Mouse (Mus musculus): Measurements from ENCODE around the gene Gm5269.

The Gm5269 gene

DNA sequence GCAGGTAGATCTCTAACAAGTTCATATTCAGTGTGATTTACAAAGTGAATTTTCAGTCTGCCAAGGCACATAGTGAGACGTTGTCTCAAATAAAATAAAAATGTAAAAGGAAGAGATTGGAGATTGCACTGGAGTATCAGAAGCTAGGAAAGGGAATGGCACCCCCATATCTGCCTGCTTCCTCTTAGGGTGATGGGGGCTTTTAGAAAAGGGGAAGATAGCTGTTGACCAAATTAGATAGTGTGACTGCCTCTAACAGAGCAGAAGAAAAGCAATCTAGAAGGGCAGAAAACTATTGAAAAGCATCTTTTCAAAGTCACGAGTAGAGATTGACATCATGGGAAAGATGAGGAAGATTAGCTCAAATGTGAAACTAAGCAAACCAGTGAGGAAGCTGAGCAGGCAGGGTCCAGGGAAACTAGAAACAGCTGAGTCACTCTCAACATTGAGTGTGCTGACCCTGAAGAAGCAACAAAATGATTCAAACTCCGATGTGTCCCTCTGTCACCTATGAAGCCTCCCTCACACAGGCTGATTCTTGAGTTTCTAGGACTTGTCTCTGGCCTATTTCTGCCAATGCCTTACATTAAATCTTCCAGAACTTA lies 8.7 kb downstream of the Gm5269 start:
- DNase-seq (ENCODE audit: low spot score in 2 of 2): no peak

DNA sequence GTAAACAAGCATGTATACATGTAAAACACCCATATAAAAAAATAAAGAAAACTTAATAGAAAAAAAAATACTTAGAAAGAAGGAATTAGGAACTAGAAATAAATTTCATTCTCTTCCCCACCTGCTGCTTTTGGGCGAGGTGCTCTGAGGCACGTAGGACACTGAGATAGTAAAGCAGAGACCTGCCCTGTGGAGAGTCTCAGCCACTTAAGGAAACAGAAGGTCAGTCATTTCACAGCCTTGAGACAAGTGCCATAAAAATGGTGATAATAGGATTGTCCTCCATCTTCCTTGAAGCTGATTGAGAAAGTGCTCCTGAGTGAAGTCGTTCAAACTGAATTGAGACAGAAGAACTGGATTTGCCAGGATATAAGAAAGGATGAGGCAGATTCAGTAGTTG lies 12.6 kb downstream of the Gm5269 start:
- DNase-seq (ENCODE audit: low spot score in 2 of 2): no peak

DNA sequence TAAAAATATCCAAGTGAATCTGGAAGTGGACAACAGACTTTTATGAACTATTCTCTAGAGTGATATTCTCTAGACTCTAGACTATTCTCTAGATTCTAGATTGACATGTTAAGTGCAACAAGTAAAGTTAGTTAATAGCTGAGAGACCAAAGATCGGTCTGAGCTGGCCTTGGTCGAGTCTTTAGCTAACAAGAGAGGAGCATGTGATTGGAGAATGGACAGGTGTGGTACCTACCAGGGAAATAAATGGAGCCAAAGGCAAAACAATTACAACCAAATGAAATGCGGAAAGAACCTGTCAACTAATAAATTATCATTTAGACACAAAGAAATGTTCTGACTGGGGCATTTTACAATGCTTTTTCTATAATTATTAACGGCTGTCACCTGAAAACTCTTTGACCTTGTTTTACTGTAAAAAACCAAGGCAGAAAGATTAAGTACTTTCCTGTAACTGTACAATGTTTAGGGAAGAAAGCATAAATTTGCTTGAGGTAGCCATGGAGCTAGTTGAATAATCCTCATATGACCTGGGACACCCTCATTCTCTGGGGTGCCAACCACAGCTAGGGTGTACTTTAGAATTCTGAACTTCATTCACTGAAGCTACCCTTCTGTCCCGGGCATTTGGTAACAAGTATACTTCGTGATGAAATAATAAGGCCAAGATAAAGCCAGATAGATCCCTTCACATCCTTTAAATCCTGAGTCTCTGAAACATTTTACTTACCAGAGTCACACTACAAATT lies 13.4 kb downstream of the Gm5269 start:
- no peak for DNase-seq (ENCODE audit: low spot score in 2 of 2)

DNA sequence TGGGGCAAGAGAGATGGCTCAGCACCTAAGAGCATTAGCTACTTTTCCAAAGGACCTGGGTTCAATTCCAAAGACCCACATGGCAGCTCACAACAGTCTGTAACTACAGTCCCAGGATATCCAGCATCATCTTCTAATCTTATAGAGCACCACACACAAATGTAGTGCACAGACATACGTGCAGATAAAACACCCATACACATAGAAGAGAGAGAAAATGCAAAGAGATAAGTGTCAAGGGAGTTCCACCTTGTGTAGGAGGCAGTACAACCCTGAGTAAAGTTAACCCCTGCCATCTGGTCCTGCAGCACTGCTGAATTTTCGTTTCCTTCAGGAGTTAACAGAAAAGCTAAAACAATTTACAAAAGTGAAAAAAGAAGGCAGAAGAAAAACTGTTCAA lies 14.4 kb downstream of the Gm5269 start:
- DNase-seq (ENCODE audit: low spot score in 2 of 2): no peak

DNA sequence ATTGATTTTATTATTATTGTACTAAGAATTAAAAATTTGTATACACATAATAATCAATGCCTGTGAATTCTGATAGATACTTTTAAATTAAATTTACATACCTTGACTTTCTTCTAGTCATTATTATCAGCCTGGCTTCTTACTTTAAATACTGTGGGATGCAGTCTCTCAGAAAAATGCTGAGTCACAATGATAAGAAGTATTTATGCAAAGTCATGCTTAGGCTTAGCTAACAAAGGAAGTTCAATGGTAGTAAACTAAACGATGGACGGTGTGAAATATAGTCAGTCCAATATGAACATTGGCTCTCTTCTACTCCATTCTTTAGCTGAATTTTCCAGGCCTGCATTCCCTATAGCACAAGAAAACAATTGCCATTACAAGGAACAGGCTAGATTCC lies 16.8 kb downstream of the Gm5269 start:
- no peak for DNase-seq (ENCODE audit: low spot score in 2 of 2)

DNA sequence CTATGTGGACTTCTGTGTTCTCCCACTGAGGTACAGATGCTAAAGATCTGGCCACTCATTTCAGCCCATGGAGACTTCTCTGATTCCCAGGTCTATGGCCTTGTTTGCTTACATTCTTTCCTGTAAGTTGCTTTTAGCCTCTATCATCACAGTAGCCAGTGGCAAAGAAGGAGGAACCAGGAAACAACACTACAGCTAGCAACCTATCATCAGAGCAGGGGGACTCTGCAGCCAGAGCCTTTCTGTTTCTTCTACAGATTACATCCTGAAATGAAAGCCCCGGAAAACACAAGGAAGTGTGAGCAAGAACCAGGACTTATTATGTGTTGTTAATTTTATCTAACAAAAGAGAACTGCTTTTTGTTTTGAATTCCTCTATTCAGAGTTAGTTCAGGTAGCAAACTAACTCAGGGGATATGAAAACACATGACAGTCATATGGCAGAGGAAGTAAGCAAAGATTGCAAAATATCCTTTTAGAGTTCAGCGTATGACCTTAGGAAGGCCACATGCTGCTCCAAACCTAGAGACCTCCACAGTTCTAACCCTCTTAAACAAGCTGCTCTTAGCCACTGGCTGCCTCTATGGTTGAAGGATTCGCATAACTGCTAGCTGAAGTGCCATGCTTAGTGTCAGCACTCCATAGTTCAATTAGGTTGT lies 21.5 kb downstream of the Gm5269 start:
- DNase-seq (ENCODE audit: low spot score in 2 of 2): no peak

DNA sequence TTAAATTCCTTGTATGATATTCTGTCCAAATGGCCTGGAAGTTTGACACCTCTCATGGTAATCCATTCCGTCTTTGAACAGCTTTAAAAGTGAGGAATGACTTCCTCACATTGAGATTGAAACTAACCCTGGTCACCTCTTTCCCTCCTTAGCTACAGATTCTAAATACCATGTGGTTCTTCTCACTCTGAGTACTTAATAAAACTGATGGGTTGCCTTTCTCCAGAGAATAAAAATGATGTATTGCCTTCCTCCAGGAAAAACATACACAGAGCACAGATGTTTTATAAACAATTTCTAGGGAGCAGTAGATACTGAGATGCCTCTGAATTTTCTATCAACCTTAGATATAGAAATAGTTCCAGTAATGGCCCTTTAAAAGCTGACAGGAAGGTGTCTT lies 22.0 kb downstream of the Gm5269 start:
- no peak for DNase-seq (ENCODE audit: low spot score in 2 of 2)

DNA sequence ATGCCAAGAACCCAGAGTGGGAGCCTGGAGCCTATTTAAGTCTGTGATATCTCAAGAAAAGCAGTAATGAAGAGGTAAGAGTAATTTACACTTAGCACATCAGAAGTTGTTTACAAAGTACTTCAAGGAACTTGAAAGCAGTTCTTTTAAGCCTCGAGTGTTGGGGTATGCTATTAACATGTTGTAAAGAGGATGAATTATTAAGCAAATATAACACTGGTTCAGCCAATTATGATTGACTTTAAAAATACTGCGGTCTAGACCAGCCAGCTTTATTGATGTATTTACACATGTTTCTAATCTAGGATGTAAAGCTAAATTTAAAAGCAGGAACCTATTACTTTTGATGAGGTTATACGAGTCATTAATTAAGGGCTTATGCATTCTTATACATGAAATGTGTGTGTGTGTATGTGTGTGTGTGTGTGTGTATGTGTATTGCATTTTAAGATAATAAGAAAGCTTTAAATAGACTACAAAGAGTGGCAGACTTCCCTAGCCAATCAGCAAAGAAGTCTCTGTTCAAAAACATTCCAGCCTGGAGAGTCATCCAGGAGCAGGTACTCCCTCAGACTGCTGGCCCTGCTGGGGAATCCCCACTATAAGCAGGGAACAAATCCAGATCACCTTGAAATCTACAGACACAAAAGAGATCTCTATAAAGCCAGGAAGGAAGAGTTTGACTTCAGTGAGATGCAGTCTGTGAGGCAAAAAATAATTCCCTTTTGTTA lies 23.6 kb downstream of the Gm5269 start:
- no peak for DNase-seq (ENCODE audit: low spot score in 2 of 2)

DNA sequence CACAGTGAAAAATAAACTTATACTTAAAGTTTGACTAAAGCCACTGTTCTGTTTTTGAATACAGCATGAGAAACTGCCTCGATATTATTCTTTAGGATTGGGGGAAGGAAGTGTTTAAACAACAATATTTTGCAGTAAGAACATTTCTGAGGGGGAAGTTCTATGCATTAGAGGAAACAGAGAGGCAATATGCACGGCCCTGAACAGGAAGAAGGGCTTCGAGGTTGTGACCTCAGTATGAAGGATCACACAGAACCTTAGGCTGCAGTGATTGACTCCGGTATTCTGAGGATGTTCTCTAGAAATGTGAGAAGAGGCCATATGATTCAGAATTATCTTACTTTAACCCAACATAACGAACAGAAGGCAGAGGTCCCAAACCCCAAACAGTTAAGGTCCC lies 24.3 kb downstream of the Gm5269 start:
- DNase-seq (ENCODE audit: low spot score in 2 of 2): no peak

DNA sequence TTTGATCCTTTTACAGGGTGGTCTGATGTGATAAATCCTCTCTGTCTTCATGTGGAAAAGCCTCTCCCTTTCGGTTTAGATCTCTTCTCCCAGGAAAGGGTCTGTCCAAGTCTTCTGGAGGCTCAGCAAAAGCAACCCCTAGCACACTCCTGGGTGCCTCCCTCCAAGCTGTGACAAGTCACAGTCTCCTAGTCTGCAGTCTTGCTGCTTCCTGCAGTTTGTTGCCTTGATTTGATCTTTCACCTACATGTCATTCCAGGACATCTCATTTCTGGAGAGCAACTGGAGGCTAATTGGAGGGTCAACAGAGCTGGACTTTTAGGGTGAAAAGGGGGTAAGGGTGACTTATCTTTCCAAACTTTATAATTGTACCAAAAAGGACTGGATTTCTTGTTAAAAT lies 24.8 kb downstream of the Gm5269 start:
- no peak for DNase-seq (ENCODE audit: low spot score in 2 of 2)

DNA sequence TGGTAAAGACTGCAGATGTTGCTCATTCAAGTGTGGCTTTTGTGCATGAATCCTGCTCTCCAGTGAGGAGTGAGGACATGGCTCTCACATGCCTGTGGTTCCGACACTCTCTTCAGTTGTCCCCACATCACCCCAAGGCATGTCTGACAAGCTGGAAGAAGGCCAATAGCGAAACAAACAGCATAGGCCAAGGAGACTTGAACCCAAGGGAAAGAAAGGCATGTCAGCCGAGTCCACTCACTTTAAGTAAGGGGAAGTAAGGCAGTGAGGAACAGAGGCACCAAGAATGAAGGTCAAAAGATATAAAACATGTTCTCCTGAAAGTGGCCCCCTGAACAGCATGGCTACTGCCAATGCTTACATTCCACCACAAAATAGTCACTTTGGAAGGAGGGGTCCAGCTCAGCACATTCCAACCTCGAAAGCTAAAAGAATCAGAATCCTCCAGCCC lies 25.5 kb downstream of the Gm5269 start:
- DNase-seq (ENCODE audit: low spot score in 2 of 2): no peak

DNA sequence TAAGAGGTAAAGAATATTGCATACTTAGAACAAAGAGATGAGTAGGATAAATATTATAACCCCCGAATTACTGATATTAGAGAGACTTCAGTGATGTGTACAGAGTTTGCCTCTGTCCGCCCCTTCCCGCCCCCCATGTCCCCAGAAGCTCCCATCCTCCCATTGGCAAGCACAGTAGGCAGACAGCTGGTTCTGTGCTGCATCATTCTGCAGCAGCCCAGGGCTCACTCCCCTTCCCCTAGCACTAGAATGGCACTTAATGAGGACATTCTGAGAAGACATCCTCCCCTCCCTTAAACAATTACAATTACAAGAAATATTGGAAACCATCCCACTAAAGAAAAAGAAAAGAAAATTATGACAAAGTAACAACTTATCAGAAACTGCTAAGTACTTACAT lies 26.4 kb downstream of the Gm5269 start:
- DNase-seq (ENCODE audit: low spot score in 2 of 2): no peak

DNA sequence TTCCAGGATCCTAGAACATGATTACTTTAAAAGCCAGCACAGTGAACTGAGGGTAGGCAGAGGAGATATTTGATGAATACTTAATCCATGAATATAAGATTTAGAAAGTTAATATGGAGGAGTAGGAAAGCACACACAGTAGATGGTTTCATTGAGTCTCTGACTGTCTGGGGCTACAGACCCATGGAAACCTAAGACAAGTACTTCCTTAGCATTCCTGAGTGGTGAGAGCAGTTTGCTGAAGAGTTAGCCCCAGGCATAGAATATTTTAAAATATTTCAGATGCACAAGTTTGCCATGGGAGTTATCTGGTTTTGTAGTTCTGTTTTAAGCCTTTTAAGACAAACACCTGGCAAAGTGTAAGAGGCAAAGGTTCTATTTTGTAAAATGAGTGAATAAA lies 28.9 kb downstream of the Gm5269 start:
- DNase-seq (ENCODE audit: low spot score in 2 of 2): no peak

DNA sequence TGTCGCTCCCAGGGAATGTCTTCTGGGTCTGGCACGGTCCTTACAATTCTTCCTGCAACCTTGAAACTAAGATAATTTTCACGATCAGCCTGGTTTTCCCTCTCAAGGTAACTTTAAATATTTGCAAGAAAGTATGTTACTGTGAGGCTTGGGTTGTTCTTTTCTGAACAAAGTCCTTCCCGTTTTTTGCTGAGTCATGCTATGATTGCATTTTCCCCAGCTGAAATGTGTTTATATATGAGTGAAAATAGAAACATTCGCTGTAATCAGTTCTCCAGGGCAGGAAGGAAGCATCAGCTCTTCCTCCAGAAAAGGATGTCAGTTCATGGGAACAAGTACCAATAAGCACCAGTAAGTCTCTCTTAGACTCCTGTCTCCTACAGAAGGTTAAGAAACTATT lies 29.7 kb downstream of the Gm5269 start:
- no peak for DNase-seq (ENCODE audit: low spot score in 2 of 2)

DNA sequence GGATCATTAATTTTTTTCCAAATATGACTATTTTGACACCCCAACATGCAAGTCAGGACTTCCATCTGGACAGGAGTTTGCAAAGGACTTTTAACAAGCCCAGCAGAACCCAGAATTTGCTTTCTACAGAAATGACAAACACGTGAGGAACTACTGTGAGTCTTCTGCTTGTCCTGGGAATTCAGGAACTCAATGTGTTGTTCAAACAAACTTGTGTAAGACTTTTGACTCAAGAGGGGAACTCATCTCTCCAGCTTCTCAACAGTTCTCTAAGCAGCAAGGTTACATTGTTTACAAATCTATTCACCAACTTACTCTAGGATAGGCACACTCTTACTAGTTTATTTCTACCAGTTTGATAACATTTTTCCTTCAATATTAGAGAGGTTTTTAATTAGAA lies 32.0 kb downstream of the Gm5269 start:
- DNase-seq (ENCODE audit: low spot score in 2 of 2): no peak

DNA sequence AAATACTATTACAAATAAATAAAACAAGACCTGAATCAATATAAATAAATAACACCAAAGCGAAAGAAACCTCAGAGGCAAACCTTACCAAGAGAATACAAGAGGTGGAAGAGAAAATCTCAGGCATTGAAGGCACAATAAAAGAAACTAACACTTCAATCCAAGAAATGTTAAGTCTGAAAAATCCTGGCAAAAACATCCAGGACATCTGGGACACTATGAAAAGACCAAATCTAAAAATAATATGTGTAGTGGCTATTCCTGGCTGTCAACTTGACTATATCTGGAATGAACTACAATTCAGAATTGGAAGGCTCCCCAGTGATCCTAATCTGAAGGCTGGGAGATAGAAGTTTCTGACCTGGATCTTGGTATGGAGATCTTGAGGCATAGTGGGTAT lies 44.6 kb downstream of the Gm5269 start:
- no peak for DNase-seq (ENCODE audit: low spot score in 2 of 2)

All from natural killer cell, adult 2 months (primary cell).